Mouse (Mus musculus) heart, embryonic 14.5 days (tissue): Measurements from ENCODE around the gene Tbc1d19. TPM values are rescaled to one million over a fixed set of nuclear protein-coding genes. Genes with fewer than 3 reads are reported as not detected.
A peak's percentile ranks its signal among the peaks of the same experiment; 100 is the strongest.

ENCODE experiments used
- ATAC-seq: fragments of 200-750 bp; cut with Nextera tagmentation; 2 replicates; pipeline ENCODE4 v1.8.0; 2017; ENCODE audit warnings: low read depth, moderate TSS enrichment; ENCODE audit not compliant: insufficient number of reproducible peaks, insufficient read depth, low FRiP score
- H3K27ac ChIP-seq, 2 experiments: fragments of 200-500 bp in 1 of 2; fragments of 300-500 bp in 1 of 2; sonication (generic) in 1 of 2; replicated peaks in 1 of 2; 2 replicates each; pipeline ENCODE4 v1.5.1; 2012 to 2014; ENCODE audit warnings: low read depth in 2 of 2, low read length in 2 of 2, control low read depth in 1 of 2, mild to moderate bottlenecking in 1 of 2, mixed read lengths in 1 of 2; ENCODE audit not compliant: control insufficient read depth in 1 of 2, insufficient read depth in 1 of 2
- H3K27me3 ChIP-seq: fragments of 300-500 bp; sonication (generic); 2 replicates; pipeline ENCODE4 v1.6.1; 2014; ENCODE audit warnings: mild to moderate bottlenecking, low read length, control low read depth; ENCODE audit not compliant: control insufficient read depth, insufficient read depth
- H3K36me3 ChIP-seq: fragments of 300-500 bp; sonication (generic); 2 replicates; pipeline ENCODE4 v1.6.1; 2014; ENCODE audit warnings: mild to moderate bottlenecking, control low read depth, low read length, mixed read lengths; ENCODE audit not compliant: control insufficient read depth, insufficient read depth
- H3K4me1 ChIP-seq, 2 experiments: fragments of 200-500 bp in 1 of 2; fragments of 300-500 bp in 1 of 2; sonication (generic) in 1 of 2; 2 replicates each; pipeline ENCODE4 v1.6.1; 2012 to 2014; ENCODE audit warnings: low read length in 2 of 2, control low read depth in 1 of 2, mixed read lengths in 1 of 2; ENCODE audit not compliant: control insufficient read depth in 2 of 2, insufficient read depth in 2 of 2
- H3K4me2 ChIP-seq: fragments of 300-500 bp; sonication (generic); 2 replicates; pipeline ENCODE4 v1.6.1; 2014; ENCODE audit warnings: mild to moderate bottlenecking, low read length
- H3K4me3 ChIP-seq, 2 experiments: fragments of 200-500 bp in 1 of 2; fragments of 300-500 bp in 1 of 2; sonication (generic) in 1 of 2; 2 replicates each; pipeline ENCODE4 v1.5.1; 2012 to 2014; ENCODE audit warnings: low read length in 2 of 2, mild to moderate bottlenecking in 2 of 2, control low read depth in 1 of 2, low read depth in 1 of 2, moderate library complexity in 1 of 2; ENCODE audit not compliant: control insufficient read depth in 1 of 2, insufficient read depth in 1 of 2
- H3K9ac ChIP-seq: fragments of 300-500 bp; sonication (generic); 2 replicates; pipeline ENCODE4 v1.6.1; 2014; ENCODE audit warnings: mild to moderate bottlenecking, low read length
- H3K9me3 ChIP-seq: fragments of 300-500 bp; sonication (generic); 2 replicates; pipeline ENCODE4 v1.6.1; 2016; ENCODE audit warnings: low read length, control low read depth; ENCODE audit not compliant: control insufficient read depth
- WGBS: fragments of 180-500 bp; shearing (Covaris S2); extraction: QIAGEN DNeasy Blood & Tissue Kit; methylation state at CpG from one replicate; pipeline ENCODE4 v1.1.7; 2014; 5-methylcytosine and 5-hydroxymethylcytosine counted together
- polyA plus RNA-seq: library from polyadenylated mRNA; unstranded; fragments of >200 nt; fragmentation: Nextera tagmentation; extraction: Ambion mirVana; gene quantifications from 2 replicates; pipeline ENCODE4 v1.2.1, GENCODE M21; 2014

The Tbc1d19 gene
- polyA plus RNA-seq, 1 experiment from 2014 or later: 36.2 TPM

GRCm38 (mm10) chr5:53865991-53866390 lies 56.6 kb downstream of the Tbc1d19 start:
- no peaks in the 10 kb centered on the region for H3K36me3 ChIP-seq
- no peak for ATAC-seq
- no peaks in the 10 kb centered on the region for H3K4me1 ChIP-seq
- WGBS: 87% methylated on average over 6 of the region's 6 CpGs
- H3K4me2 ChIP-seq: no peak overlapping the region
- no peak overlapping the region for H3K27ac ChIP-seq
- no peak overlapping the region for H3K9ac ChIP-seq
- H3K27me3 ChIP-seq: no peaks in the 10 kb centered on the region
- no peaks in the 10 kb centered on the region for H3K9me3 ChIP-seq
- H3K4me3 ChIP-seq: no peak overlapping the region

GRCm38 (mm10) chr5:53871665-53872312 lies 62.4 kb downstream of the Tbc1d19 start:
- no peak overlapping the region for H3K27ac ChIP-seq
- no peak overlapping the region for H3K4me3 ChIP-seq
- no peaks in the 10 kb centered on the region for H3K9me3 ChIP-seq
- H3K27me3 ChIP-seq: no peaks in the 10 kb centered on the region
- ATAC-seq: no peak
- WGBS: 32% methylated on average over 6 of the region's 6 CpGs
- no peaks in the 10 kb centered on the region for H3K4me1 ChIP-seq
- no peak overlapping the region for H3K4me2 ChIP-seq
- peaks cover 13% of the 10 kb centered on the region; the same call in 1 of the 2 replicates for H3K36me3 ChIP-seq
- no peak overlapping the region for H3K9ac ChIP-seq

- Histone ChIP-seq H3K36me3 (peaks cover 13% of the 10 kb centered on the region; the same call in 1 of the 2 replicates), H3K4me2 (no peak overlapping the region), H3K9ac (no peak overlapping the region), H3K4me1 (peaks cover 0 to 4% of the 10 kb centered on the region in 2 experiments; a peak in 2 of 4 replicates), H3K9me3 (no peaks in the 10 kb centered on the region), H3K27me3 (no peaks in the 10 kb centered on the region), H3K4me3 (no peak overlapping the region), H3K27ac (no peak overlapping the region)
- WGBS: 92% methylated on average over 3 of the region's 3 CpGs
- ATAC-seq: no peak
Measured at GRCm38 (mm10) chr5:53874966-53875365, 65.6 kb downstream of the Tbc1d19 start.

GRCm38 (mm10) chr5:53880724-53881123 lies 71.3 kb downstream of the Tbc1d19 start:
- no peak overlapping the region for H3K9ac ChIP-seq
- H3K27me3 ChIP-seq: no peaks in the 10 kb centered on the region
- WGBS: 52% methylated on average over 4 of the region's 4 CpGs
- H3K4me3 ChIP-seq: no peak overlapping the region
- no peak overlapping the region for H3K4me2 ChIP-seq
- H3K36me3 ChIP-seq: peaks cover 5% of the 10 kb centered on the region
- no peak overlapping the region for H3K27ac ChIP-seq
- no peak for ATAC-seq
- peaks cover 2 to 8% of the 10 kb centered on the region in 2 experiments; a peak in 3 of 4 replicates for H3K4me1 ChIP-seq
- H3K9me3 ChIP-seq: no peaks in the 10 kb centered on the region

- peaks cover 2 to 8% of the 10 kb centered on the region in 2 experiments; a peak in 3 of 4 replicates for H3K4me1 ChIP-seq
- peaks cover 5% of the 10 kb centered on the region; the same call in 1 of the 2 replicates for H3K36me3 ChIP-seq
- H3K27me3 ChIP-seq: no peaks in the 10 kb centered on the region
- no peak for ATAC-seq
- no peak overlapping the region for H3K4me2 ChIP-seq
- 0 out of 4 replicates have a peak overlapping the region, but pooled peaks of 1 of the 2 experiments have one; percentile 14 for H3K27ac ChIP-seq
- no peaks in the 10 kb centered on the region for H3K9me3 ChIP-seq
- 29% methylated on average over 4 of the region's 4 CpGs for WGBS
- H3K4me3 ChIP-seq: no peak overlapping the region
- no peak overlapping the region for H3K9ac ChIP-seq
Measured at GRCm38 (mm10) chr5:53881381-53881990, 72.1 kb downstream of the Tbc1d19 start.

- no peaks in the 10 kb centered on the region for H3K9me3 ChIP-seq
- no peak overlapping the region for H3K9ac ChIP-seq
- H3K4me3 ChIP-seq: no peak overlapping the region
- 36% methylated on average over 9 of the region's 9 CpGs for WGBS
- H3K4me2 ChIP-seq: no peak overlapping the region
- ATAC-seq: no peak
- peaks cover 2 to 3% of the 10 kb centered on the region in 2 experiments; a peak in 2 of 4 replicates for H3K4me1 ChIP-seq
- H3K27me3 ChIP-seq: no peaks in the 10 kb centered on the region
- peak overlapping the region; percentile 5 to 44; a peak in 1 of 4 replicates for H3K27ac ChIP-seq
- H3K36me3 ChIP-seq: peaks cover 28% of the 10 kb centered on the region
Measured at GRCm38 (mm10) chr5:53901406-53901805, 92.0 kb downstream of the Tbc1d19 start.

GRCm38 (mm10) chr5:53902757-53903156 lies 93.4 kb downstream of the Tbc1d19 start:
- Histone ChIP-seq H3K27ac (no peak overlapping the region), H3K4me3 (no peak overlapping the region), H3K4me2 (no peak overlapping the region), H3K4me1 (peaks cover 2 to 3% of the 10 kb centered on the region in 2 experiments; a peak in 2 of 4 replicates), H3K9ac (no peak overlapping the region), H3K9me3 (no peaks in the 10 kb centered on the region), H3K27me3 (no peaks in the 10 kb centered on the region), H3K36me3 (peaks cover 19% of the 10 kb centered on the region)
- ATAC-seq: no peak
- WGBS: 63% methylated on average over 3 of the region's 3 CpGs
